Mouse (Mus musculus) cortical plate, adult 2 months (tissue): ENCODE measurements around the gene Rhoj. TPM values are rescaled to one million over a fixed set of nuclear protein-coding genes. Genes with fewer than 3 reads are reported as not detected.

Source experiments
- H3K27ac ChIP-seq: fragments of 200-500 bp; 2 replicates; pipeline ENCODE4 v1.5.1; 2012; ENCODE audit warnings: low read length, control low read depth, inconsistent platforms; ENCODE audit not compliant: insufficient read depth
- H3K4me1 ChIP-seq: fragments of 200-500 bp; 2 replicates; pipeline ENCODE4 v1.6.1; 2011; ENCODE audit warnings: low read length; ENCODE audit not compliant: control insufficient read depth, insufficient read depth
- H3K4me3 ChIP-seq: fragments of 200-500 bp; 2 replicates; pipeline ENCODE4 v1.5.1; 2011; ENCODE audit warnings: mild to moderate bottlenecking, low read length, control low read depth; ENCODE audit not compliant: insufficient read depth
- CTCF ChIP-seq: fragments of 200-500 bp; IDR thresholded peaks from 2 replicates; pipeline ENCODE4 v1.5.1; 2011; ENCODE audit warnings: mild to moderate bottlenecking, control low read depth, low read length; ENCODE audit not compliant: insufficient read depth; ENCODE audit errors: extremely low read depth
- POLR2A ChIP-seq: fragments of 200-500 bp; IDR thresholded peaks from 2 replicates; pipeline ENCODE4 v1.6.1; 2011; ENCODE audit warnings: mild to moderate bottlenecking, low read length, control low read depth; ENCODE audit not compliant: insufficient read depth; ENCODE audit errors: extremely low read depth
- polyA plus RNA-seq: library from polyadenylated mRNA; depleted of rRNA; stranded (reverse); fragments of >200 nt; gene quantifications from 2 replicates; pipeline ENCODE4 v1.2.3, GENCODE M21; 2012

Rhoj gene
- polyA plus RNA-seq, 1 experiment: 5.4 TPM

GRCm38 (mm10) chr12:75386731-75387130 lies 78.6 kb downstream of the Rhoj start:
- Histone ChIP-seq H3K4me1 (no peaks in the 10 kb centered on the region; the same call in 1 of the 2 replicates), H3K27ac (no peak overlapping the region), H3K4me3 (no peak overlapping the region)
- TF ChIP-seq POLR2A (no peak), CTCF (no peak)

- H3K27ac ChIP-seq: no peak overlapping the region
- TF ChIP-seq POLR2A: no peak
- no peak for TF ChIP-seq CTCF
- H3K4me3 ChIP-seq: no peak overlapping the region
- H3K4me1 ChIP-seq: no peaks in the 10 kb centered on the region; the same call in 1 of the 2 replicates
Measured at GRCm38 (mm10) chr12:75387156-75387555, 79.0 kb downstream of the Rhoj start.

- H3K27ac ChIP-seq: no peak overlapping the region
- no peak overlapping the region for H3K4me3 ChIP-seq
- no peaks in the 10 kb centered on the region; the same call in 1 of the 2 replicates for H3K4me1 ChIP-seq
- no peak for TF ChIP-seq POLR2A
- no peak for TF ChIP-seq CTCF
Measured at GRCm38 (mm10) chr12:75387846-75388245, 79.7 kb downstream of the Rhoj start.

DNA sequence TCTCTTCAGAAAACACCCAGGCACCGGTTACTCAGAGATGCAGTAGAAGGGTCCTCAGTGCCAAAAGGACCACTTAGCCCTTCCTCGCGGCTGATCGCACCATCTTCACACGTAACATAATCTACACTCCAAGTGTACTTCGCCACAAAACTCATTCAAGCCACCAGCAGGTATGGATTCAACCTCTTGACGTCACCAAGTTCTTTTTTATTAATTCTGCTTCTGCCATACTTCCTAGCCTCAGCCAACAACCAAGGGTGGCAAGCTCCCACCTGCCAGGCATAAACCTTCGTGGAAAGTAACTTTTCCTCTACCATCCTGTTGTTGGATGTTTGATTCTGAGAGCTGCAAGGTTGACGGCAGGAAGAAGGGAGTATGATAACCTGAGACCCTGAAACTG lies 80.4 kb downstream of the Rhoj start:
- TF ChIP-seq POLR2A (no peak), CTCF (no peak)
- H3K4me1 ChIP-seq: no peaks in the 10 kb centered on the region; the same call in 1 of the 2 replicates

GRCm38 (mm10) chr12:75389308-75390135 lies 81.4 kb downstream of the Rhoj start:
- Histone ChIP-seq H3K27ac (no peak overlapping the region), H3K4me1 (no peaks in the 10 kb centered on the region; the same call in 1 of the 2 replicates), H3K4me3 (peak overlapping the region; percentile 20)
- TF ChIP-seq POLR2A: no peak
- TF ChIP-seq CTCF: peak; percentile 65; the same call in 1 of the 2 replicates

More for the DNA sequence above, 80.4 kb downstream of the Rhoj start:
- H3K4me3 ChIP-seq: no peak overlapping the region
- no peak overlapping the region for H3K27ac ChIP-seq

- no peak for TF ChIP-seq CTCF
- no peak for TF ChIP-seq POLR2A
- Histone ChIP-seq H3K27ac (no peak overlapping the region), H3K4me3 (no peak overlapping the region), H3K4me1 (no peaks in the 10 kb centered on the region; the same call in 1 of the 2 replicates)
Measured at GRCm38 (mm10) chr12:75391526-75391925, 83.4 kb downstream of the Rhoj start.

DNA sequence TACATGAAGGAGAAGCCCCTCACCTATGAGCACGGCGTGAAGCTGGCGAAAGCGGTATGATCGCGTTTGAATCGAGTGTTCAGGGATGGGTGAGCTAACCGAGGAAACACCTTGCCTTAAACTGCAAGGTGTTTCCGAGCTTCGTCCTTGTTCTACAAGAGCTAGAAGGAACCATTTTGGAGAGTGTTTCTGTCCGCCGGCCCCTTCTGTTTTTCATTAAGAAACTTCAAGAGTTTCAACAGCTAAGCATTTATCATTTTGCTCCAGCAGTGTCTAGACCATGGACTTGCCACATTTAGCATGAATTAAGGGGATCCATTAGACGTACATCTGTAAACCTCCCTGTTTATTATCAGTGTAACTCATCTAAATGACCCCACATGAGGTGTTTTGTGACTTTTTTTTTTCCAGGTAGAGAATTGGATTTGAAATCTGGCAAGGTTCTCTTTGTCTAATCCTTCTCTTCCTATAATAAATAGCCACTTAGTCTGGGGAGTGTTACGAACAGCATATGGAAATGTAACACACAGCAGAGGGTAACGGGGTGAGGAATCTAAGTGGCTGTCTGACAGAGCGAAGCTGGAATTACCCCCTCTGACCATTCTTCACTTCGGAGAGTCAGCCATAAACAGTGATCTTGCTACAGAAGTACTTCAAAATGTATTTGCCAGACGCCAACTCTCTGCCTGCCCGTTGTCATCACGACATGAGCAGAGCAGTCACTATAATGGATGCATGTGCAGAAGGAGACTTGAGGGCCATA lies 86.1 kb downstream of the Rhoj start:
- Histone ChIP-seq H3K4me3 (no peak overlapping the region), H3K4me1 (no peaks in the 10 kb centered on the region; the same call in 1 of the 2 replicates), H3K27ac (no peak overlapping the region)
- TF ChIP-seq CTCF (no peak), POLR2A (no peak)

- no peak overlapping the region for H3K27ac ChIP-seq
- TF ChIP-seq CTCF: no peak
- no peak for TF ChIP-seq POLR2A
- no peaks in the 10 kb centered on the region for H3K4me1 ChIP-seq
- no peak overlapping the region for H3K4me3 ChIP-seq
Measured at GRCm38 (mm10) chr12:75396616-75397015, 88.5 kb downstream of the Rhoj start.

GRCm38 (mm10) chr12:75397077-75397476 lies 89.0 kb downstream of the Rhoj start:
- no peak overlapping the region for H3K4me3 ChIP-seq
- TF ChIP-seq POLR2A: no peak
- no peak for TF ChIP-seq CTCF
- H3K27ac ChIP-seq: no peak overlapping the region
- H3K4me1 ChIP-seq: no peaks in the 10 kb centered on the region

GRCm38 (mm10) chr12:75412964-75413363 lies 104.8 kb downstream of the Rhoj start:
- Histone ChIP-seq H3K4me3 (no peak overlapping the region), H3K27ac (no peak overlapping the region; the same call in 1 of the 2 replicates), H3K4me1 (no peaks in the 10 kb centered on the region)
- TF ChIP-seq CTCF: no peak
- no peak for TF ChIP-seq POLR2A
